9 mouse cellular contexts compared by ENCODE assay signal in the genomic region with DNA sequence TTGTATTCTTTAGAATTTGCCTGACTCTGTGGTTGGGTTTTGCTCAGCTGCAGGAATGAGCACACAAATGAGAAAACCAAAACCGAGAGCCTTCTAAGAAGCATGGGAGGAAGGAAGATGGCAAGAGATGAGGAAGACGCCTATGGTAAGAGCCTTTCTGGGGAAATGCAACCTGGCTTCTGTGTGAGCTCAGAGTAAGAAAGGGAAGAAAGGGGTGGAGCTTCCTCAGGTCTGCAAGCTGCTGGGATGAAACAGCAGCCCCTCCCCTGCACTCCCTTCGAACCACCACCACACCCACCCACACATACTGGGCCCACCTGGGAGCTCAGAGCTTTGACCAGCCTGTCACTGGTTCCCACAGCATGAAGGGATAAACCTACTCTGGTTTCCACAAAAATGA. TPM values are rescaled to one million over a fixed set of nuclear protein-coding genes. Genes with fewer than 3 reads are reported as not detected.
A peak's percentile ranks its signal among the peaks of the same experiment; 100 is the strongest.
DNase-seq lines count a peak whose midpoint lies in the region; ATAC-seq and TF ChIP-seq lines count a peak whose summit lies in the region.
"Had no signal": no experiment of that assay in that cellular context is flagged by ENCODE, and none has a peak within 500 bp of the region (broad histone marks: within the 10 kb centered on the region; RNA-seq: fewer than 3 reads in every experiment).

No protein-coding gene starts in this region.

- TF ChIP-seq CTCF in stomach, postnatal 0 days (IDR thresholded peaks at IDR 0.05; ENCODE audit: low read depth), result no peak

- H3K4me2 ChIP-seq in kidney, embryonic 15.5 days, result peak overlapping the region; percentile 86
- H3K4me2 ChIP-seq in intestine, embryonic 16.5 days (ENCODE audit: low read depth, low read length), result peak overlapping the region; percentile 65
- no peak overlapping the region for H3K4me2 ChIP-seq in stomach, postnatal 0 days (replicated peaks; ENCODE audit: low read depth)
- H3K4me2 ChIP-seq in hindbrain, embryonic 12.5 days (replicated peaks), result no peak overlapping the region

- no peak overlapping the region for H3K4me3 ChIP-seq in kidney, embryonic 15.5 days (replicated peaks)
- peak overlapping the region; percentile 7; the same call in 1 of the 2 replicates for H3K4me3 ChIP-seq in intestine, embryonic 16.5 days (ENCODE audit: low read length)
- H3K4me3 ChIP-seq in stomach, postnatal 0 days (ENCODE audit: low read depth, low read length), result no peak overlapping the region
- H3K4me3 ChIP-seq in hindbrain, embryonic 12.5 days, result no peak overlapping the region
- H3K4me3 ChIP-seq: left cerebral cortex, adult 2 months had no signal

- no peak overlapping the region for H3K9ac ChIP-seq in kidney, embryonic 15.5 days
- H3K9ac ChIP-seq in intestine, embryonic 16.5 days (ENCODE audit: low read depth, low read length), result peak overlapping the region; percentile 15; the same call in 1 of the 2 replicates
- H3K9ac ChIP-seq in stomach, postnatal 0 days (ENCODE audit: low read length), result no peak overlapping the region
- no peak overlapping the region for H3K9ac ChIP-seq in hindbrain, embryonic 12.5 days

- peaks cover 24% of the 10 kb centered on the region for H3K4me1 ChIP-seq in kidney, embryonic 15.5 days
- peaks cover 5% of the 10 kb centered on the region for H3K4me1 ChIP-seq in intestine, embryonic 16.5 days (ENCODE audit: control insufficient read depth, insufficient read depth, low read length)
- H3K4me1 ChIP-seq in stomach, postnatal 0 days (replicated peaks; ENCODE audit: control insufficient read depth, insufficient read depth), result peaks cover 2% of the 10 kb centered on the region; the same call in 1 of the 2 replicates
- H3K4me1 ChIP-seq in hindbrain, embryonic 12.5 days, result peaks cover 13% of the 10 kb centered on the region

- H3K27me3 ChIP-seq in kidney, embryonic 15.5 days, result peaks cover 39% of the 10 kb centered on the region
- no peaks in the 10 kb centered on the region for H3K27me3 ChIP-seq in intestine, embryonic 16.5 days (replicated peaks; ENCODE audit: control insufficient read depth, insufficient read depth, low read length)
- H3K27me3 ChIP-seq in stomach, postnatal 0 days (ENCODE audit: control insufficient read depth, insufficient read depth, low read length), result no peaks in the 10 kb centered on the region
- peaks cover 41% of the 10 kb centered on the region for H3K27me3 ChIP-seq in hindbrain, embryonic 12.5 days

- peak; percentile 49 for ATAC-seq in kidney, embryonic 15.5 days (replicated peaks; ENCODE audit: low FRiP score)
- ATAC-seq in intestine, embryonic 16.5 days, result peak; percentile 71
- no peak for ATAC-seq in stomach, postnatal 0 days (ENCODE audit: low FRiP score, low TSS enrichment)
- ATAC-seq in hindbrain, embryonic 12.5 days (ENCODE audit: low FRiP score), result no peak

- H3K36me3 ChIP-seq in kidney, embryonic 15.5 days, result no peaks in the 10 kb centered on the region
- no peaks in the 10 kb centered on the region for H3K36me3 ChIP-seq in intestine, embryonic 16.5 days (ENCODE audit: control insufficient read depth, insufficient read depth, low read length)
- H3K36me3 ChIP-seq in stomach, postnatal 0 days (ENCODE audit: control insufficient read depth, insufficient read depth, low read length), result no peaks in the 10 kb centered on the region
- no peaks in the 10 kb centered on the region for H3K36me3 ChIP-seq in hindbrain, embryonic 12.5 days

- no peaks in the 10 kb centered on the region for H3K9me3 ChIP-seq in kidney, embryonic 15.5 days (replicated peaks)
- H3K9me3 ChIP-seq in intestine, embryonic 16.5 days (ENCODE audit: control insufficient read depth, low read length), result no peaks in the 10 kb centered on the region
- no peaks in the 10 kb centered on the region for H3K9me3 ChIP-seq in stomach, postnatal 0 days (ENCODE audit: control insufficient read depth, low read length)
- no peaks in the 10 kb centered on the region for H3K9me3 ChIP-seq in hindbrain, embryonic 12.5 days (replicated peaks)

- peak overlapping the region; percentile 69 for H3K27ac ChIP-seq in kidney, embryonic 15.5 days
- H3K27ac ChIP-seq in intestine, embryonic 16.5 days (ENCODE audit: low read length), result peak overlapping the region; percentile 88
- 0 out of 2 replicates have a peak overlapping the region, but pooled peaks have one; percentile 13 for H3K27ac ChIP-seq in stomach, postnatal 0 days (replicated peaks)
- H3K27ac ChIP-seq in hindbrain, embryonic 12.5 days, result no peak overlapping the region
- H3K27ac ChIP-seq: left cerebral cortex, adult 2 months had no signal

- no peak for TF ChIP-seq EP300 in stomach, postnatal 0 days (optimal IDR thresholded peaks at IDR 0.05)

- no peak for DNase-seq in kidney, postnatal 25 days
- DNase-seq in T-cell, adult 2 months (ENCODE audit: low spot score), result peak; percentile 47
- no peak for DNase-seq in stomach, postnatal 0 days (ENCODE audit: low spot score)
- DNase-seq in embryo, embryonic 9.5 days (ENCODE audit: extremely low spot score), result no peak
- DNase-seq: lung, postnatal 4 days had no signal

- WGBS in kidney, embryonic 15.5 days, result 22% methylated on average over 3 of the region's 3 CpGs
- WGBS in intestine, embryonic 16.5 days, result 22% methylated on average over 3 of the region's 3 CpGs
- 21% methylated on average over 3 of the region's 3 CpGs for WGBS in stomach, postnatal 0 days
- WGBS in hindbrain, embryonic 12.5 days, result 28% methylated on average over 3 of the region's 3 CpGs

RNA-seq across cellular contexts. Expression of a gene that starts 2.4 kb away (rescaled TPM):
- 32.4 and 33.1 TPM in 2 replicates for polyA plus RNA-seq in kidney, embryonic 15.5 days (2015; fragmentation: Nextera tagmentation; extraction: Ambion mirVana)
- polyA plus RNA-seq in intestine, embryonic 16.5 days (2015; fragmentation: Nextera tagmentation; extraction: Ambion mirVana), result 36.2 and 39.1 TPM in 2 replicates
- polyA plus RNA-seq in stomach, postnatal 0 days (2015; fragmentation: Nextera tagmentation; extraction: Ambion mirVana), result 7.2 and 7.8 TPM in 2 replicates
- polyA plus RNA-seq in hindbrain, embryonic 12.5 days (2016; fragmentation: Nextera tagmentation; extraction: Ambion mirVana), result 5.4 and 6.7 TPM in 2 replicates

RNA-seq across cellular contexts. Expression of a gene that starts 4.7 kb away (rescaled TPM):
- polyA plus RNA-seq in kidney, embryonic 15.5 days (2015; fragmentation: Nextera tagmentation; extraction: Ambion mirVana), result 16.4 and 16.5 TPM in 2 replicates
- polyA plus RNA-seq in intestine, embryonic 16.5 days (2015; fragmentation: Nextera tagmentation; extraction: Ambion mirVana), result 9.7 and 13.8 TPM in 2 replicates
- polyA plus RNA-seq in stomach, postnatal 0 days (2015; fragmentation: Nextera tagmentation; extraction: Ambion mirVana), result 5.4 and 6.1 TPM in 2 replicates
- 0.97 and 1.6 TPM in 2 replicates for polyA plus RNA-seq in hindbrain, embryonic 12.5 days (2016; fragmentation: Nextera tagmentation; extraction: Ambion mirVana)

RNA-seq across cellular contexts. Expression of a gene that starts 22.9 kb away (rescaled TPM):
- not detected in 2 replicates for polyA plus RNA-seq in kidney, embryonic 15.5 days (2015; fragmentation: Nextera tagmentation; extraction: Ambion mirVana)
- 0.28 and 0.34 TPM in 2 replicates for polyA plus RNA-seq in intestine, embryonic 16.5 days (2015; fragmentation: Nextera tagmentation; extraction: Ambion mirVana)
- not detected in 2 replicates for polyA plus RNA-seq in stomach, postnatal 0 days (2015; fragmentation: Nextera tagmentation; extraction: Ambion mirVana)
- not detected in 2 replicates for polyA plus RNA-seq in hindbrain, embryonic 12.5 days (2016; fragmentation: Nextera tagmentation; extraction: Ambion mirVana)

RNA-seq across cellular contexts. Expression of a gene that starts 22.9 kb away (rescaled TPM):
- 2.7 and 3.3 TPM in 2 replicates for polyA plus RNA-seq in kidney, embryonic 15.5 days (2015; fragmentation: Nextera tagmentation; extraction: Ambion mirVana)
- 3.2 and 9.2 TPM in 2 replicates for polyA plus RNA-seq in intestine, embryonic 16.5 days (2015; fragmentation: Nextera tagmentation; extraction: Ambion mirVana)
- 0.59 TPM in 1 of 2 replicates, not detected in the other for polyA plus RNA-seq in stomach, postnatal 0 days (2015; fragmentation: Nextera tagmentation; extraction: Ambion mirVana)
- 1.7 TPM in 1 of 2 replicates, not detected in the other for polyA plus RNA-seq in hindbrain, embryonic 12.5 days (2016; fragmentation: Nextera tagmentation; extraction: Ambion mirVana)

RNA-seq across cellular contexts. Expression of a gene that starts 29.4 kb away (rescaled TPM):
- polyA plus RNA-seq in kidney, embryonic 15.5 days (2015; fragmentation: Nextera tagmentation; extraction: Ambion mirVana), result 0.08 TPM in 1 of 2 replicates, not detected in the other
- 0.37 and 0.43 TPM in 2 replicates for polyA plus RNA-seq in intestine, embryonic 16.5 days (2015; fragmentation: Nextera tagmentation; extraction: Ambion mirVana)
- polyA plus RNA-seq in stomach, postnatal 0 days (2015; fragmentation: Nextera tagmentation; extraction: Ambion mirVana), result 0.07 and 0.10 TPM in 2 replicates
- not detected in 2 replicates for polyA plus RNA-seq in hindbrain, embryonic 12.5 days (2016; fragmentation: Nextera tagmentation; extraction: Ambion mirVana)

Comparison
In these comparisons a context has a peak if more than half of its experiments do, and no peak if none do; other contexts are left out.
1. ATAC-seq: peak in kidney, embryonic 15.5 days (single experiment) and intestine, embryonic 16.5 days (single experiment); none in stomach, postnatal 0 days (single experiment) and hindbrain, embryonic 12.5 days (single experiment).
2. H3K4me2 ChIP-seq: peak in kidney, embryonic 15.5 days (single experiment) and intestine, embryonic 16.5 days (single experiment); none in stomach, postnatal 0 days (single experiment) and hindbrain, embryonic 12.5 days (single experiment).